Mouse (Mus musculus) liver, adult 2 months (tissue): Measurements from ENCODE around the gene Dusp2. TPM values are rescaled to one million over a fixed set of nuclear protein-coding genes. Genes with fewer than 3 reads are reported as not detected.

ENCODE experiments used
- DNase-seq: peaks from one replicate; pipeline ENCODE4 v3.0.0-alpha.2; 2011; ENCODE audit warnings: low read depth, low spot score; ENCODE audit errors: extremely low read depth
- H3K27ac ChIP-seq: fragments of 200-500 bp; replicated peaks from 2 replicates; pipeline ENCODE4 v1.5.1; 2012; ENCODE audit warnings: low read depth, mild to moderate bottlenecking, control low read depth, inconsistent platforms, low read length; ENCODE audit not compliant: insufficient read depth
- H3K27me3 ChIP-seq: fragments of 200-500 bp; 2 replicates; pipeline ENCODE4 v1.6.1; 2012; ENCODE audit warnings: mild to moderate bottlenecking, moderate library complexity, low read length, inconsistent platforms; ENCODE audit not compliant: control insufficient read depth, insufficient read depth
- H3K36me3 ChIP-seq: fragments of 200-500 bp; 2 replicates; pipeline ENCODE4 v1.6.1; 2012; ENCODE audit warnings: low read length, inconsistent platforms; ENCODE audit not compliant: control insufficient read depth, insufficient read depth
- H3K4me1 ChIP-seq: fragments of 200-500 bp; 2 replicates; pipeline ENCODE4 v1.6.1; 2011; ENCODE audit warnings: low read length; ENCODE audit not compliant: control insufficient read depth, insufficient read depth
- H3K4me3 ChIP-seq: fragments of 200-500 bp; 2 replicates; pipeline ENCODE4 v1.5.1; 2011; ENCODE audit warnings: low read depth, mild to moderate bottlenecking, control low read depth, low read length, moderate library complexity; ENCODE audit not compliant: insufficient read depth
- H3K79me2 ChIP-seq: fragments of 200-500 bp; 2 replicates; pipeline ENCODE4 v1.6.1; 2012; ENCODE audit warnings: inconsistent platforms, mild to moderate bottlenecking, low read length, moderate library complexity; ENCODE audit not compliant: control insufficient read depth, insufficient read depth
- H3K9ac ChIP-seq: fragments of 200-500 bp; 2 replicates; pipeline ENCODE4 v1.6.1; 2012; ENCODE audit warnings: low read depth, mild to moderate bottlenecking, control low read depth, inconsistent platforms, low read length
- CTCF ChIP-seq: fragments of 200-500 bp; IDR thresholded peaks from 2 replicates; pipeline ENCODE4 v1.5.1; 2011; ENCODE audit warnings: low read depth, low read length, control low read depth
- POLR2A ChIP-seq: fragments of 200-500 bp; IDR thresholded peaks from 2 replicates; pipeline ENCODE4 v1.6.1; 2011; ENCODE audit warnings: low read length, control low read depth; ENCODE audit not compliant: insufficient read depth; ENCODE audit errors: extremely low read depth
- WGBS: fragments of 180-500 bp; shearing (Covaris S2); methylation state at CpG from one replicate; pipeline ENCODE4 v1.1.7; 2018; 5-methylcytosine and 5-hydroxymethylcytosine counted together
- polyA plus RNA-seq: library from polyadenylated mRNA; depleted of rRNA; stranded (reverse); fragments of >200 nt; gene quantifications from 2 replicates; pipeline ENCODE4 v1.2.3, GENCODE M21; 2012
- total RNA-seq: library from RNA; depleted of rRNA; stranded (reverse); fragments of >200 nt; gene quantifications from 2 replicates; pipeline ENCODE4 v1.2.3, GENCODE M21; 2014

Gene Dusp2
- total and polyA plus RNA-seq, 2 experiments: 0.37 to 0.83 TPM

DNA sequence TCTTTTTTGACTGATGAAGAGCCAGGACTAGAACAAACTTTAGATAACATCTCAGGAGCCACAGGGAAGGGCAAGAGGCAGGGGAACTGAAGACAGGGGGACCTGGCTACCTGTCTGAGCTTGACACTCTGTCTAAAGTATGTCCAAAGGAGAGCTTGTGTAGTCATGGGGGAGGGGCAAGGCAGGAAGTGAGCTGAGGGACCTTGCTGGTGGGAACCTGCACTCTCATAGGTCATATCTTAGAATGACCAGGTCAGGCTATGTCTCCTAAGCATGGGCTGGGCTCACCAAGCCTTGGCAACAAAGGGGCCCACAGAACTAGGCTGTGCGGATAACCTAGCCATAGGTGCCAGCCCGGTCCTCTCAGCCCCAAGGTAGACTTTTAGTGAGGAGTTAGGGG lies 36.1 kb downstream of the Dusp2 start:
- no peak overlapping the region for H3K9ac ChIP-seq
- peaks cover 12% of the 10 kb centered on the region for H3K4me1 ChIP-seq
- 91% methylated on average over 2 of the region's 2 CpGs for WGBS
- no peaks in the 10 kb centered on the region for H3K79me2 ChIP-seq
- no peaks in the 10 kb centered on the region for H3K27me3 ChIP-seq
- H3K36me3 ChIP-seq: no peaks in the 10 kb centered on the region
- no peak overlapping the region for H3K4me3 ChIP-seq
- TF ChIP-seq CTCF: no peak
- no peak for TF ChIP-seq POLR2A
- H3K27ac ChIP-seq: no peak overlapping the region
- DNase-seq: no peak

GRCm38 (mm10) chr2:127374131-127374530 lies 38.2 kb downstream of the Dusp2 start:
- H3K9ac ChIP-seq: no peak overlapping the region
- no peaks in the 10 kb centered on the region for H3K79me2 ChIP-seq
- H3K4me3 ChIP-seq: no peak overlapping the region
- no peaks in the 10 kb centered on the region for H3K36me3 ChIP-seq
- 91% methylated on average over 3 of the region's 3 CpGs for WGBS
- TF ChIP-seq POLR2A (no peak), CTCF (no peak)
- peaks cover 12% of the 10 kb centered on the region for H3K4me1 ChIP-seq
- DNase-seq: no peak
- H3K27me3 ChIP-seq: no peaks in the 10 kb centered on the region
- no peak overlapping the region for H3K27ac ChIP-seq

GRCm38 (mm10) chr2:127375087-127375486 lies 39.1 kb downstream of the Dusp2 start:
- H3K36me3 ChIP-seq: no peaks in the 10 kb centered on the region
- DNase-seq: no peak
- no peak for TF ChIP-seq POLR2A
- no peak for TF ChIP-seq CTCF
- no peak overlapping the region for H3K9ac ChIP-seq
- peak overlapping the region; percentile 3 for H3K27ac ChIP-seq
- H3K27me3 ChIP-seq: no peaks in the 10 kb centered on the region
- H3K4me3 ChIP-seq: no peak overlapping the region
- no peaks in the 10 kb centered on the region for H3K79me2 ChIP-seq
- peaks cover 12% of the 10 kb centered on the region for H3K4me1 ChIP-seq
- WGBS: 74% methylated on average over 3 of the region's 3 CpGs

DNA sequence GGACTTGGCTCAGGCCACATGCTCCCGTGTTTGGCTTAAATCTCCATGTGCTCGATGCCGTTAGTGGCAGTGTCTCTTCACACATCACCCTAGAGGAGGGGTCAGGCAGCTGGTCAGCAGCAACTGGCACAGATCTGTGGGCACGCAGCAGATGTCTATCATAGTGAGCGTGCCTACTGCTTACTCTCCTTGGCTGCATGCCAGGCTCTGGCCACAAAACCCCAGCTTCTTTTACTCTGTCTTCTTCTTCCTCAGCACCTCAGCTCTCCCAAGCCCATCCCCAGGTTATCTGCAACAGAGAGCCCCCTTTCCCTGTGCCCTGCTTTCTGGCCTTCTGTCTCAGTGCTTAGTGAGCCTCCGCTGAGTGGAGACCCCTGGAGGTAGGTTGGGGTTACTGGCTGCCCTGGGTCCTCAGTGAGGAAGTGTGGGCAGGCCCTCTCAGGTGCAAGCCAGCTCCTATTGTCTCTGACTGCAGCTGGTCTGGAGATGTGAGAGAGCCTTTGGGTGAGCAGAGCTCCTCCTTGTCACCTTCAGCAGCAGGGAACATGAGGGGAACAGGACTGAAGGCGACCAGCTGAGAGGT lies 39.9 kb downstream of the Dusp2 start:
- Histone ChIP-seq H3K4me3 (no peak overlapping the region), H3K27ac (0 out of 2 replicates have a peak overlapping the region, but pooled peaks have one; percentile 7), H3K4me1 (peaks cover 12% of the 10 kb centered on the region), H3K27me3 (no peaks in the 10 kb centered on the region), H3K79me2 (no peaks in the 10 kb centered on the region), H3K36me3 (no peaks in the 10 kb centered on the region), H3K9ac (no peak overlapping the region)
- 52% methylated on average over 7 of the region's 7 CpGs for WGBS
- DNase-seq: no peak
- no peak for TF ChIP-seq POLR2A
- peak; percentile 31 for TF ChIP-seq CTCF

GRCm38 (mm10) chr2:127376423-127377051 lies 40.6 kb downstream of the Dusp2 start:
- peak; percentile 55 for DNase-seq

More at GRCm38 (mm10) chr2:127376423-127377051, 40.6 kb downstream of the Dusp2 start:
- 71% methylated on average over 6 of the region's 6 CpGs for WGBS
- no peak overlapping the region for H3K9ac ChIP-seq
- no peaks in the 10 kb centered on the region for H3K36me3 ChIP-seq
- no peak for TF ChIP-seq CTCF
- no peak for TF ChIP-seq POLR2A
- no peaks in the 10 kb centered on the region for H3K79me2 ChIP-seq
- H3K4me1 ChIP-seq: peaks cover 6% of the 10 kb centered on the region; the same call in 1 of the 2 replicates
- H3K27ac ChIP-seq: no peak overlapping the region
- no peak overlapping the region for H3K4me3 ChIP-seq
- H3K27me3 ChIP-seq: no peaks in the 10 kb centered on the region
